Mouse (Mus musculus): ENCODE measurements at regions not wholly inside any gene's neighbourhood (a gene's known extent, or its start where the extent isn't known, plus 50 kb on each side); places are given as distances from the start of the nearest gene placed in this dataset.

GRCm38 (mm10) chr13:115673729-115674128 lies 572.0 kb upstream of the Itga1 start:
- no peak for DNase-seq (ENCODE audit: low spot score in 2 of 2)

- no peak for DNase-seq (ENCODE audit: low spot score in 2 of 2)
Observed at GRCm38 (mm10) chr13:115671685-115672084, 569.9 kb upstream of the Itga1 start.

GRCm38 (mm10) chr13:115669516-115669915 lies 567.8 kb upstream of the Itga1 start:
- DNase-seq (ENCODE audit: low spot score in 2 of 2): no peak

- no peak for DNase-seq (ENCODE audit: low spot score in 2 of 2)
Observed at GRCm38 (mm10) chr13:115655134-115655533, 553.4 kb upstream of the Itga1 start.

GRCm38 (mm10) chr13:115652935-115653334 lies 551.2 kb upstream of the Itga1 start:
- DNase-seq (ENCODE audit: low spot score in 2 of 2): no peak

GRCm38 (mm10) chr13:115652352-115652751 lies 550.6 kb upstream of the Itga1 start:
- no peak for DNase-seq (ENCODE audit: low spot score in 2 of 2)

GRCm38 (mm10) chr13:115631410-115632105 lies 529.8 kb upstream of the Itga1 start:
- no peak for DNase-seq (ENCODE audit: low spot score in 2 of 2)

- DNase-seq (ENCODE audit: low spot score in 2 of 2): no peak
Observed at GRCm38 (mm10) chr13:115630603-115631002, 528.8 kb upstream of the Itga1 start.

GRCm38 (mm10) chr13:115613174-115613573 lies 511.4 kb upstream of the Itga1 start:
- no peak for DNase-seq (ENCODE audit: low spot score in 2 of 2)

GRCm38 (mm10) chr13:115606441-115606840 lies 504.7 kb upstream of the Itga1 start:
- no peak for DNase-seq (ENCODE audit: low spot score in 2 of 2)

GRCm38 (mm10) chr13:115595126-115595671 lies 493.4 kb upstream of the Itga1 start:
- DNase-seq (ENCODE audit: low spot score in 2 of 2): no peak

- no peak for DNase-seq (ENCODE audit: low spot score in 2 of 2)
Observed at GRCm38 (mm10) chr13:115575967-115576366, 474.2 kb upstream of the Itga1 start.

- no peak for DNase-seq (ENCODE audit: low spot score in 2 of 2)
Observed at GRCm38 (mm10) chr13:115575052-115575891, 473.5 kb upstream of the Itga1 start.

- no peak for DNase-seq (ENCODE audit: low spot score in 2 of 2)
Observed at GRCm38 (mm10) chr13:115541167-115541566, 439.4 kb upstream of the Itga1 start.

- no peak for DNase-seq (ENCODE audit: low spot score in 2 of 2)
Observed at GRCm38 (mm10) chr13:115535900-115536299, 434.1 kb upstream of the Itga1 start.

GRCm38 (mm10) chr13:115513914-115514313 lies 412.1 kb upstream of the Itga1 start:
- no peak for DNase-seq (ENCODE audit: low spot score in 2 of 2)

GRCm38 (mm10) chr13:115512214-115512613 lies 410.4 kb upstream of the Itga1 start:
- no peak for DNase-seq (ENCODE audit: low spot score in 2 of 2)

GRCm38 (mm10) chr13:115508646-115509045 lies 406.9 kb upstream of the Itga1 start:
- DNase-seq (ENCODE audit: low spot score in 2 of 2): no peak

GRCm38 (mm10) chr13:115494399-115494798 lies 392.6 kb upstream of the Itga1 start:
- DNase-seq (ENCODE audit: low spot score in 2 of 2): no peak

- no peak for DNase-seq (ENCODE audit: low spot score in 2 of 2)
Observed at GRCm38 (mm10) chr13:115475861-115476260, 374.1 kb upstream of the Itga1 start.

- no peak for DNase-seq (ENCODE audit: low spot score in 2 of 2)
Observed at GRCm38 (mm10) chr13:115465689-115466088, 363.9 kb upstream of the Itga1 start.

- no peak for DNase-seq (ENCODE audit: low spot score in 2 of 2)
Observed at GRCm38 (mm10) chr13:115451244-115451643, 349.5 kb upstream of the Itga1 start.

Data from urinary bladder, adult 18-20 months (tissue).